Mouse (Mus musculus) c-Kit-positive CD71-positive TER-119-negative erythroid progenitor cells, embryonic 14.5 days (primary cell): ENCODE measurements around the gene Zfyve21.

ENCODE experiments used
- DNase-seq: peaks from one replicate; pipeline ENCODE4 v3.0.0-alpha.2; 2013; ENCODE audit warnings: low read depth

The Zfyve21 gene

DNA sequence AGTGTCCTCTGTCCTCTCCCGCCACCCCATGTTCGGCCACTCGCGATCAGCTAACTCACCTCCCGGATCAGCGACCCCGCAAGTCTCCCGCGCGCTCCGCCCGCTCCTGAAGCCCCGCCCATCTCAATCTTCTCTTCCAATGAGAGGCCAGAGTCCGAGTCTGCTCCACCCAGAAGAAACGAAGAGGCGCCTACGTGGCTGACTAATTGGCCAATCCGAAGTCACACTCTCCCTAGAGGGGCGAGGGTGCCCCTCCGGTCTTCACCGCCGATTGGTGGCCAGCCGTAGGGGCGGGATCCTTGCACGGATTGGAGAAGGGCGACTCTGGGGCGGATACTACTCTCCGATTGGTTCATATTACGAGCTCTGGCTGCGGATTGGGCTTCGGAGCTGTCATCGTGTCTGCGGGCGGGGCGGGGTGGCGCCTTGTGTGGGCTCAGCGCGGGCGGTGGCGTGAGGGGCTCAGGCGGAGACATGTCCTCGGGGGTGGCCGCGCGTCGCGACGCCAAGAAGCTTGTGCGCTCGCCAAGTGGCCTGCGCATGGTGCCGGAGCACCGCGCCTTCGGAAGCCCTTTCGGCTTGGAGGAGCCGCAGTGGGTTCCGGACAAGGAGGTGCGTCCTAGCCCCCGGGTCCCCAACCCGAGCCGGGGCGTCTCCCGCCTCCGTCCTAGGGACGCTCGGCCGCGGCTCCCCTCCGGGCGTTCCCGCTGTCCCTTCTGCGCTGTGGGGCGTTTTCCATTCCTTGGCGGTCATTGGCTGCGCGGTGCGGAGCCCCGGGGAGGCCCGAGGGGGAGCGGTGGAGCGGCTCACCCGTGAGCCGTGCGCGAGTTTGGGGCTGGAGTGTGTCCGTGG is at the start of gene Zfyve21, which contains the start of gene Xrcc3:
Zfyve21 (plus strand) TSS at position 405 of the 852 bp plus-strand sequence.
Xrcc3 (minus strand) TSS at position 108 of the 852 bp plus-strand sequence.
- peak; percentile 98 for DNase-seq

DNA sequence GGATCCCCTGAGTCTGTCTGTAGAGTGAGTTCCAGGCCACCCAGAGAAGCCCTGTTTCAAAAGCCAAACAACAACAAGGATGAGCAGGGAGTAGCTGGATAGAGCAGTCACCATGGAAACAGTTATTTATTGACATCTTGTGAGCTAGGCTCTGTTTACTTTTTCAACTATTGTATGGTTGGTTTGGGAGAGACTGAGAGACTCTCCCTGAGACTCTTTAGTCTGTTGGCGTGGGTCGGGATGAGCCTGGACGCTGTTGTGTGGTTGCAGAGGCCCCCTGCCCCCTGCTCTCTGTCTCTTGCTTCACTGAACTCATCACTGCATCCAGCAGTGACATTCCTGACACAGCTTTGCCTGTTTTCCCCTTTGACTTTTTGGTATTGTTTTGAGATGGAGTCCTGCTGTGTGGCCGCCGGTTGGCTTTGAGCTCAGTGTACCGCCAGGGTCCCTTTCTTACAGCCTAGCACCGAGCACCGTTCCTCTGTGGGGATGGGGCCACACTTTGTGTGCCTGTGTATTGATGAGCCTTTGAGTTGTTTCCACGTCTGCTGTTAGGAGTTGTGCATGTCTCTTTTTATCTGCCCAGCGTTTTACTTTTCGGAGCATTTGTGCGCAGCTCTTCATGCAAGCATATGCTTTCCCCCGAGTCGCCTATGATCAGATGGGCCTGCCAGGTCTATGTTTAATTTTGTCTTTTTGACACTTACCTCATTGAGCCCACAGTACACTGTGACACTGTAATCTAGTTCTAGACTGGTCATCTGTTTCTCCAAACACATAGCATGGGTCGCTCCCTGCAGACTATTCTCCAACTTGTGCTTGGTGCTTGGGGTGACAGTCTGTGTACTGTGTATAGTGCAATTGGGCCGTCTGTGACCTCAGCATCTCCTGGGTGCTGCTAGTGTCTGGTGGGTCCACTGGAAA is 47.4 kb upstream of the Zfyve21 start:
- no peak for DNase-seq

- DNase-seq = no peak
Observed at GRCm38 (mm10) chr12:111768322-111768928, 45.5 kb upstream of the Zfyve21 start.

DNA sequence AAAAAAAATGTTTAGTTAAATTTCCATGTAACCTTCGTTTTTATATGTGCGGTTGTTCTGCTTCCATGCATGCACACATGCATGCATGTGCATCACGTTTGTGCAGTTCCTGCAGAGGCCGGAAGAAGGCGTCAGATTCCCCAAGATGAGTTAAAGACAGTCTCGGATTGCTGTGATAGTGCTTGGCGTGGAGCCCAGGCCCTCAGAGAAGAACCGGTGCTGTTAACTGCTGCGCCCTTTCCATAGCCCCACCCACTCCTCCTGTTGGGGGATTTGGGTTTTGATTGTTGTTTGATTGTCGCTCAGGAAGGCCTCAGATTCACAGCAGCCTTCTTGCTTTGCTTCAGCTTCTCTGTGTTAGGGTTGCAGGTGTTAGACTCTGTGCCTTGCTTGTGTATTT is 44.7 kb upstream of the Zfyve21 start:
- DNase-seq = no peak

GRCm38 (mm10) chr12:111769816-111770577 is 44.0 kb upstream of the Zfyve21 start:
- no peak for DNase-seq

GRCm38 (mm10) chr12:111770651-111771050 is 43.3 kb upstream of the Zfyve21 start:
- DNase-seq = no peak

GRCm38 (mm10) chr12:111774156-111774555 is 39.8 kb upstream of the Zfyve21 start:
- no peak for DNase-seq

GRCm38 (mm10) chr12:111774845-111775244 is 39.1 kb upstream of the Zfyve21 start:
- DNase-seq = no peak

- no peak for DNase-seq
Observed at GRCm38 (mm10) chr12:111777919-111778318, 36.1 kb upstream of the Zfyve21 start.

DNA sequence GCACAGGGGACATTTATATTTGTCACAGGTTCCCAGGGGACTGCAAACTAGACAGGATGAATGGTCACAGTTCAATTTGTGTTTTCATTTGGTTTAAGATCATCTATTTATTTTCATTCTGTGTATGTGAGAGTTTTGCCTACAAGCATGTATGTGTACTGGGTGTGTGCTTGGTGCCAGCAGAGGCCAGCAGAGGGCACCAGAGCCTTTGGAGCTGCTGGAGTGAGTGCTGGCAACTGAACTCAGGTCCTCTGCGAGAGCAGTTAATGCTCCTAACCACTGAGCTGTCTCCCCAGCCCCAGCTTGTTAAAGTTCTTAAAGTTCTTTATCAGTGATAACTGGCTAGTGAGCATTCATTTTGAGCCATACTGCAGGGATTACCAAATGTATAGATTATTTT is 34.4 kb upstream of the Zfyve21 start:
- DNase-seq = no peak

- DNase-seq = no peak
Observed at GRCm38 (mm10) chr12:111785174-111785573, 28.8 kb upstream of the Zfyve21 start.

DNA sequence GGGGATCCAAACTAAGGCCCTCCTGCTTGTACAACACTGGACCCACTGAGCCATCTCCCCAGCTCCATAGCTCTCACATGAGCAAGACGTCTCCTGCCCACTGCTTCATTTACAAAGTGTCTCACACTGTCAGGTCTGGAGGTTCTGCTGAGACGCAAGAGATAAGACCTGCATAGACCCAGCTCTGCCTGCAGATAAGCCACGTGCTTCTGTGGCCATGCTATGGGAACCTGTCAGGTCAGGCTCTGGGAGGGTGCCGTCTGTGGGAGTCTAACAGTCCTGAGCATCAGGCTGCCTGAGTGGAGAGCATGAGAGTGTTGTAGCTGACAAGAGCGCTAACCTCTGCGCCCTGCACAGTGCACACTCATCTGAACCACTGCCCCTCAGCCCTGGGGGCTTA is 27.0 kb upstream of the Zfyve21 start:
- peak; percentile 20 for DNase-seq

- no peak for DNase-seq
Observed at GRCm38 (mm10) chr12:111790090-111790489, 23.9 kb upstream of the Zfyve21 start.

- DNase-seq = no peak
Observed at GRCm38 (mm10) chr12:111790631-111791030, 23.3 kb upstream of the Zfyve21 start.

DNA sequence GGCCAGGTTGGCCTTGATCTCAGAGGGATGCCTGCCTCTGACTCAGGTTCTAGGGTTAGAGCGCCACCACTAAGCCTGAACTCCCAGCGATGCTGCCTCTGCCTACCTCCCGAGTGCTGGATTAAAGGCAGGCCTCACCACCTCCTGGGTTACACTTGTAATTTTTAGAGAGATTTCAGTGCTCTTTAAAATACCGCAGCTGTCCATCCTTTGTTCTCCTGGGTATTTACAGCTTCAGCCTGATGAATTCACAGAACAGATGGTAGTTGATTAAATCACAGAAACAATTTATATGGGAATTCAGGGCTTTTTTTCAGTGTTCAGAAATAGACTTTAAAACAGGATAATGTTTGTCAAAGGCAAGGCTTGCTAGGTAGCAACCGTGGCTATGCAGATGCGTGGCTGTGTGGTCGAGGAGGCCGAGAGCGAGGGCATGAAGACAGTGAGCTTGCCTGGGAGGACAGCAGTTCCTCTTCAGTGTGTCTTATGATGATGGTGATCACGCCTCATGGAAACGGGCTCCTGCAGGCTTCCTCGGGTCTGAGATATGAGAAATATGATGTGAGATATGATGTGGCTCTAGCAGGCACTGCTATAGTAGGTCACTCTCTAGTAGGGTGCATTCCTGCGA is 22.4 kb upstream of the Zfyve21 start:
- DNase-seq = no peak

DNA sequence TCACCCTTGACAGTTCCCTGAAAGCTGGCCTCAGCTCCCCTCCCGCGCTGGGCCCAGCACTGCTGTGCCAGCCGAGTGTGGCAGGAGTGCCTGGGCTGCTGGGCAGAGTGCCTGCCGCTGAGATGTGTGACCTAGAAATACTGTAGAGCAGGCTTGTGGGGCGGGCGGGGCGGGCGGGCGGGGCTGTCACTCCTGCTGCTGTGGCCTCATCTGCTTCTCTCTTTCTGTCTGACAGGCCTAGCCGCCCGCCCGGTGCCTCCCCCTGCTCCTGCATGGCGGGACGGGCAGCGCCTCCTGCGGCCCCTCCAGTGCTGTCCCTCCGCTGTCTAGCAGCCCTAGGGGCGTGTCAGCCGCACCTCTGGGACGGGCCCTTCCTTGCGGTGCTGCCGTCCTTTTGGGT is 19.9 kb upstream of the Zfyve21 start:
- DNase-seq = no peak

DNA sequence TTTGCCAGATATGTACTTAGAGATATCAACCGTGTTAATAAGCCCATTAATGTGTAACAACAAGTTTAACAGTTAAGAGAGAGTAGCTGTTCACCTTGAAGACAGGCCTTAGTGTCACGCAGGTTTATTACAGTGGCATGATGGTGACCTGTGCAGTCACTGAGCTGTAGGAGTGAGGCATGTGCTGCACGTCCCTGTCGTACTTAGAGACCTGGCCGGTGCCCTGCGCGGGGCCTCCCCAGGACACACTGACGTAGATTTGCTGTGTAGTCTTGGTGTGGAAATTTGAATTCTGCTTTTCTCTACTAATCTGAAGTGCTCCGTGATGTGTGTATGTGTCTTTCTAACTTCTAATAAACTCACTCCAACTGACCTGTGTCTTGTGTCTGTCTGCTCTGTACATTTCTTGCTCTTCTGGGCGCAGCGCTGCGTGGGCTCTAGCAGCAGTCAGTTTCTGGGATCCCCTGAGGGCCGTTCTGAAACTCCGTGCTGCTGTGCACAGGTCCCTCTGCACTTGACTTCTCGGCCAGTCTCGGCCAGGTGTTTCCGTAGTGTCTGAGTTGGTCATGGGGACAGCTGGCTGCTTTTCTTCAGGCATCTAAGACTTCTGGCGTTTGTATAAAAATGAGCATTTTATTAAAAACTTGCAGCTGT is 19.3 kb upstream of the Zfyve21 start:
- DNase-seq = no peak

DNA sequence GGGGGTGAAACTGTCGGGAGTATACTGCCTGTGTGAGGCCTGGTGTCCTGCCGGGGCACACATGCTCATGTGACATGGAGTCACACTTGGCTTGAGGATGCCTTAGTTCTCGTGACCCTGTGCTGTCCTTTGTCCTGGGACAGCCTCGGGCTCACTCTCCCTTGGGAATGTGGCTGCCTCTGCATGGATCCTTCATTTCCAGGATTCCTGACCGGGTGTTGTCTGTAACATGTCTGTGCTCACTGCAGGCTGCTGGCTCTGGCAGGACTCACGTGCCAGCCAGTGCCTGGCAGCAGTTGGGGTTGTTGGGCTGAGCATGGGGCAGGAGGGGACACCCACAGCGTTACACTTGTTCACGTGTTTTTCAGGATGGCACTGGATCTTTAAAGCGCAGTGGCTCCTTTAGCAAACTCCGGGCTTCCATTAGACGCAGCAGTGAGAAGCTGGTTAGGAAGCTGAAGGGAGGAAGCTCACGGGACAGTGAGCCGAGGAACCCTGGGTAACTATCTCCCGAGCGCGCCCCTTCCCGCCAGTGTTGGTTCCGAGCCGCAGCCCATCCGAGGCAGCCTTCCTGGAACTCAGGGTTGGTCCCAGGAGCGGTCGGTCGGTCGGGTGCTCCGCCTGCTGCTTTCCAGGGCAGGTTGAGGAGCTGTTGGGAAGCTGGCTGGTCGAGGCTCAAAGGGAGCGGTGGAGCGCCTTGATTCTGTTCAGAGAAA is 18.6 kb upstream of the Zfyve21 start:
- no peak for DNase-seq

DNA sequence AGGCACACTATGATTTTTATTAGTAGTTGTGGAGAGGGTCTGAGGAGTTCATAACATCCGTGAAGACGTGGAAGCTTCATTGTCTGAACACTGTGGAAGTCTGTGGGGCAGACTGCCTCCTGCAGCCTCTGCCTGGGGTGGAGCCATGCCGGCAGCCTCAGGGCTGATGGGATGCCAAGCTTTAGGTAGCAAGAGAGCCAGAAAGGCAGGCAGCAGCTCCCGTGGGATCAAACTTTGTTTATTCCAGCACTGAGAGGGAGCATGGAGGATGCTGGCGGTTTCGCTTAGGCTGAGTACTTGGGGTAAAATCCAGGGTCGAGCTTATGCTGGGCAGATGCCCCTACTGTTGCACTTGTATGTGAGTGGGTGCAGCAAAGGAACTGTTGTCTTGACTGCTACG is 16.7 kb upstream of the Zfyve21 start:
- DNase-seq = no peak

- no peak for DNase-seq
Observed at GRCm38 (mm10) chr12:111798493-111798892, 15.5 kb upstream of the Zfyve21 start.
